Mouse (Mus musculus) natural killer cell, adult 2 months (primary cell): Measurements from ENCODE around the gene Sry.

Experiments used
- DNase-seq, 2 experiments: peaks; one replicate each; pipeline ENCODE4 v3.0.0; 2022; ENCODE audit warnings: low spot score in 2 of 2

The Sry gene

DNA sequence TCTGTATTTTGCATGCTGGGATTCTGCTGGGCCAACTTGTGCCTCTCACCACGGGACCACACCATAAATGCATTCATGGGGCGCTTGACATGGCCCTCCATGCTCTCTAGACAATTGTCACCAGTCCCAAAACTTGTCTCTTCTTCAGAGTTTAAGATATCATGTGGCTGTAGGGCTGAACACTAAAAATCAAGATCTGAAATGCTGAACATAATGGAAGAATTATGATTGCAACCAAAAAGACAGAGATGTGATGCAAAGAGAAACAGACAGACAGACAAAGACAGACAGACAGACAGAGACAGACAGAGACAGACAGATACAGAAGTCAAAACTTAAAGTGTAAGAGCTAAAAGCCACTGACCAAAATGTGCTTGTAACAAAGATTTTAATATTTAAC lies at the start of gene Sry:
Sry (minus strand) TSS at position 101 of the 400 bp plus-strand sequence.
- no peak for DNase-seq
